Mouse (Mus musculus) right cerebral cortex, postnatal 36 days (tissue): ENCODE measurements around the gene Anapc15-ps.

Source experiments
- DNase-seq, 2 experiments: peaks; one replicate each; pipeline ENCODE4 v3.0.0; 2022; ENCODE audit warnings: low spot score in 2 of 2, mixed read lengths in 1 of 2

Gene Anapc15-ps

DNA sequence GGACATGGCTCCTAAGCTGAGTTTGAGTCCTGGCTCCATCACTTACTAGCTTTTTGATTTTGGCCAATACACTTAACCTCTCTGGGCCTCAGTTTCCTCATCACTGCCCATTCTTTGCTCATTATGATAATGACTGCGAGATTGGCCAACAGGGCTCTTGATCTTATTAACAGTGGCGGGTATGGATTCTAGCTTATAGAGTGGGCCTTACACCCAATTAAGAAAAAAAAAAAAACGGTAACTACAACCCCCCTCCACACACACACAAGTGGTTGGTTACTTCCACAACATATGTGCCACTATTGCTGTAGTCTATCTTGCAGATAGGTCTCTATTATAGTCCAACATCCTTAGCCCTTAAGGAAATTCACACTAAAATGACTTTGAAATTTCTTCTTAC lies at the start of gene Anapc15-ps:
Gene Anapc15-ps, minus strand, starts transcription at position 101 of the 400 bp plus-strand sequence.
- DNase-seq = no peak

DNA sequence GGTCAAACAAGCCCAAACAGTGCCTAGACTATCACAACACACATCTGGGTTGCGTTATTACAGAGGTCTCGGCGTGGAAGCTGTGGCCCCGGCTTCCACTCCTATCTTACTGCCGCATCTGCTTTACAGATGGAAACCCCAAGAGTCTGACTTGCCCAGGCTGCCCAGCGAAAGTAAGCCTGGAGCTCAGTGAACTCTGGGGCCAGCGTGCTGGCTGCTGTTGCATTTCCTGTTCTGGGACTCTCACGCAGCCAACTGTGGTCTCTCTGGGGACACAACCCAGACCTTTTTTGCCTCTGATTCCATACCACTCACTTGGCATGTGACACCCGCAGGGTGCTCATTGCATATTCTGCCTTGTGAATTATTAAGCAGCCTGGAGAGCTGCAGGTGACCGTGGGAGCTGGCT lies 49.0 kb upstream of the Anapc15-ps start:
- no peak for DNase-seq

GRCm38 (mm10) chr10:95720181-95720798 lies 47.0 kb upstream of the Anapc15-ps start:
- DNase-seq = no peak

DNA sequence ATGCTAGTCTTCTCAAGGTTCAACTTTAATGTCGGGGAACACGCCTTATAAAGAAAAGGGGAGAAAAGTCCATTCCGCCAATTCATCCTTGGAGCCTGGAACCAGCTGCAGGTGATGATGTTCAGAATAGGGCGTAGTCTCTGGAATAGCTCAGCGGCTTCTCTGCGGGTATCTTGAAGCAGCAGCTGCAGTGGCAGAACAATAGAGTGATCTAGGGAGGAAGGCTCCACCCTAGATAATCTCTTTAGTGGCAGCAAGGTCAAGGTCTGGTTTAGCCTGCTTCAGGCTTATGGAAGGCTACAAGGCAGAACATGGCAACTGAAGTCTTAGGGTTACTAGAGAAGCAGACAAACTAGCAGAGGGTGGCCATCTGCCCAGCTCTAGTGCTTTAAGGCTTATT lies 46.2 kb upstream of the Anapc15-ps start:
- no peak for DNase-seq

DNA sequence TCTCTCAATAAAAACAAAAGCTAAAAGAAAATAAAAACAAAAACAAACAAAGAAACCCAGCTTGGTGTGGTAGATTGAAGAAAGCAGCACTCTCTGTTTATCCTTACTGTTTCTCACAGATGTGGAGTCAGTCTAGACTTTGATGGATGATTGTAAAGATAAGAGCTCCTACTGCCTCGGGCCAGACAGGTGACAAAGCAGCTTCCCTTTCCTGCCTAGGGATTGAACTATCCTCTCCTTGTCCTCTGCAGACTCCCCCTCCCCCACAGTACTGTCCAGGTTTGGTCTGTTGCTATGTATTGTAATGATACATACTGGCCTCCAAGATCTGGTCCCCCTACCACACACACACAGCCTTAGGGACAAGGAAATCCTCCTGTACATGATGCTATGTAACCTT lies 45.5 kb upstream of the Anapc15-ps start:
- no peak for DNase-seq

- DNase-seq = no peak
These were observed 43.9 kb upstream of the Anapc15-ps start for GRCm38 (mm10) chr10:95717106-95717680.

DNA sequence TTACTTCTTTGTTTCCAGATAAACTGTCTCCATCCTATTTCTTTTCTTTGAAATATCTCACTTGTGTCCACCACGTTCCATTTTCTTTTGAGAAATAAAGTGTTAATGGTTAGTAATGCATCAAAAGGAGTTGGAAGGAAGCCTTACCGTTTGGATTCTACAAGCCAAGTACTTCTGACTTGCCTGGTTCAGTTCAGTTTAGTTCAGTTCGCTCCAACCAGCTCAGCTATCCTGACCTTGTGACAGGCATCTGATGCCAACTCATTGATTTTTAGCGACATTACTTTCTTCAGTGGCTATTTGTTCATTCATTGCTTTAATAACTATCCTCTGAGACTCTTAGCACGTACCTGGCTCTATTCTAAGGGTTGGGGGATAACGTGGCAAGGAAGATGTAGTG lies 42.4 kb upstream of the Anapc15-ps start:
- DNase-seq = no peak

DNA sequence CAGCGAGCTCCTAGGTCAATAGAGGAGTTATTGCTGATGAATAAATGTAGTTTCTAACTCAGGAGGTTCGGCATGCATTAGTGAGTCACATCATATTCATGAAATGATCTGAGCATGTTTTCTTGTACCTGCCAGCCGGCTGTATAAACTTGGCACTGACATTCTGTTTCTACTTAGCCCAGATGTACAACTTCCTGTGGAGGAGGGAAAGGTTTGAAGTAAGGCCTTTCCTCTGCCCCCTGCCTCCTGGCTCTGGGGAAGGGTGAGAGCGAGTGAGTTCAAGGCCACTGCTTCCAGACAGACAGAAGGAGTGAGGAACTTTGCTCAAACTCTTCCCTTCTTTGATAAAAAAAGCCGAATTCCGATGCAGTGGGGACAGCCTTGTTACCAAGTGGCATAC lies 39.0 kb upstream of the Anapc15-ps start:
- no peak for DNase-seq

- no peak for DNase-seq
These were observed 36.8 kb upstream of the Anapc15-ps start for GRCm38 (mm10) chr10:95709903-95710660.

DNA sequence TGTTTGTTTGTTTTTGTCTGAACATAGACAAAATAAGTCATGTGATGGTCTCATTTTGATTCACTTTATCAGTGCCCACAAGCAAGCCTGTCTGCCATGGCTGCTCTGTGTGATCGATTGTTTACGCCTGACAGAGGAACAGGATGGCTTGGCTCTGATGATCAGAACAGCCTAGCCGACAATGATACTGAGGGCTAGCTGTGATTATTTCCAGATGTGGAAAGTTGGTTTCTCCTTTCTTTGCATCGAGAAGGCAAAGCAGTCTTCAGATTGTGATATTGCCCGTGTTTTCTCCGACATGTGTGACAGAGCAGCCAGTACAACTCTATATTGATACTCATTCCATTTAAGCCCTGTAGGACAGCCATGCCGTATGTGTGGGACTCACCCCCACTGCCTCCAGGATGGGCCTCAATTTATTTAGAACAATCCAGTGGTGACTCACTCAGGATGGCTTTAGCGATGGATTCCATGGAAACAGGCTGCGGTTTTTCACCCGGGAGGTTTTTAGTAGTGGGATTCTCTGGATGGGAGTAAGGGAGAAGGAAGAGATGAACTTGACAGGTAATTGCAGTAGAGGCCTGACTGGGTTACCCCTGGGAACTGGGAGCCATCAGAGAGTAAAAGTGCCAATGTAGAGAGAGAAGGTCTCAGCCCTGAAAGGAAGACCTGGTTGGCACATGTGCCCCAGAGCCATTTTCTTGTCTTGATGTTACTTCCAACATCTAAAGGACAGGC lies 36.1 kb upstream of the Anapc15-ps start:
- DNase-seq = no peak

GRCm38 (mm10) chr10:95708001-95708400 lies 34.8 kb upstream of the Anapc15-ps start:
- DNase-seq = no peak

- no peak for DNase-seq
These were observed 33.6 kb upstream of the Anapc15-ps start for GRCm38 (mm10) chr10:95706867-95707266.

- no peak for DNase-seq
These were observed 32.5 kb upstream of the Anapc15-ps start for GRCm38 (mm10) chr10:95705747-95706146.

DNA sequence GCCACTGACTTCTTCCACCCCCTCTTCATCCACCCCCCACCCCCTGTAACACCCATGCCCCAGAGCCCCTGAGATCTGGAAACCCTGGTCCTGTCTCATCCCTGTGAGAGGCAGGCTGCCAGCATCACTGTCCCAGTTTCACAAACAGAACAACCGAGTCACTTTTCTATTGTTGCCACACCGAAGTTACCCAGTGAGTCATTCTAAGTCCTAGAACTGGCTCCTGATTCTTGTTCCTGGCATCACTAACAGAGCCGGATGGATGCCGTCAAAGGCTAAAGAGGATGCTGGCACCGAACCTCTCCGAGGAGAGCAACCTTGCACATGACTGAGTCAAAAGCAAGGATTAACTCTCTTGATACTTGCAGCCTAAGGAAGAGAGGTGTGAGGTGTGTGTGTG lies 31.6 kb upstream of the Anapc15-ps start:
- DNase-seq = peak; percentile 20 to 51

GRCm38 (mm10) chr10:95703730-95704129 lies 30.5 kb upstream of the Anapc15-ps start:
- no peak for DNase-seq

GRCm38 (mm10) chr10:95700422-95700821 lies 27.2 kb upstream of the Anapc15-ps start:
- DNase-seq = no peak

GRCm38 (mm10) chr10:95698920-95699714 lies 25.9 kb upstream of the Anapc15-ps start:
- no peak for DNase-seq

GRCm38 (mm10) chr10:95696253-95696641 lies 23.0 kb upstream of the Anapc15-ps start:
- no peak for DNase-seq

- DNase-seq = no peak
These were observed 22.5 kb upstream of the Anapc15-ps start for GRCm38 (mm10) chr10:95695603-95696252.

- no peak for DNase-seq
These were observed 21.5 kb upstream of the Anapc15-ps start for GRCm38 (mm10) chr10:95694559-95695251.
